Mouse (Mus musculus): ENCODE results near the gene Tmco3. TPM values are rescaled to one million over a fixed set of nuclear protein-coding genes. Genes with fewer than 3 reads are reported as not detected.
"Not testable (repeated sequence)": the region's sequence is repeated elsewhere in the genome, so short reads cannot be mapped to it uniquely, and the experiment has no call there.

The Tmco3 gene
- polyA plus RNA-seq, 1 experiment from 2014 or later, result 37.5 TPM

GRCm38 (mm10) chr8:13326598-13326997 is 38.6 kb downstream of the Tmco3 start:
- Histone ChIP-seq H3K27me3 (ENCODE audit: low read depth, poor library complexity, severe bottlenecking) (no peaks in the 10 kb centered on the region), H3K27ac (no peak overlapping the region), H3K36me3 (no peaks in the 10 kb centered on the region), H3K4me1 (peaks cover 8% of the 10 kb centered on the region; the same call in 1 of the 2 replicates), H3K9me3 (replicated peaks) (no peaks in the 10 kb centered on the region), H3K4me3 (no peak overlapping the region)
- no peak for DNase-seq (ENCODE audit: low spot score)
- 42% methylated on average over 5 of the region's 5 CpGs for WGBS

GRCm38 (mm10) chr8:13334671-13335070 is 46.7 kb downstream of the Tmco3 start:
- Histone ChIP-seq H3K4me1 (peaks cover 17% of the 10 kb centered on the region), H3K27ac (no peak overlapping the region), H3K4me3 (no peak overlapping the region), H3K36me3 (no peaks in the 10 kb centered on the region), H3K27me3 (ENCODE audit: low read depth, poor library complexity, severe bottlenecking) (no peaks in the 10 kb centered on the region), H3K9me3 (replicated peaks) (no peaks in the 10 kb centered on the region)
- DNase-seq (ENCODE audit: low spot score), result no peak
- WGBS, result 59% methylated on average over 1 of the region's 1 CpGs

GRCm38 (mm10) chr8:13337245-13337644 is 49.3 kb downstream of the Tmco3 start:
- not testable (repeated sequence) for H3K27me3 ChIP-seq (ENCODE audit: low read depth, poor library complexity, severe bottlenecking); H3K9me3 ChIP-seq (replicated peaks); DNase-seq (ENCODE audit: low spot score); H3K4me3 ChIP-seq
- peak overlapping the region; percentile 97 for H3K27ac ChIP-seq
- H3K36me3 ChIP-seq, result peaks cover 23% of the 10 kb centered on the region
- peaks cover 29% of the 10 kb centered on the region for H3K4me1 ChIP-seq
- 92% methylated on average over 6 of the region's 6 CpGs for WGBS

GRCm38 (mm10) chr8:13337678-13338077 is 49.7 kb downstream of the Tmco3 start:
- Histone ChIP-seq H3K27ac (peak overlapping the region; percentile 97), H3K9me3 (replicated peaks) (no peaks in the 10 kb centered on the region), H3K4me3 (peak overlapping the region; percentile 96), H3K36me3 (peaks cover 27% of the 10 kb centered on the region), H3K4me1 (peaks cover 29% of the 10 kb centered on the region), H3K27me3 (ENCODE audit: low read depth, poor library complexity, severe bottlenecking) (no peaks in the 10 kb centered on the region)
- peak; percentile 37 for DNase-seq (ENCODE audit: low spot score)
- WGBS, result 82% methylated on average over 3 of the region's 3 CpGs

- peak within 1 kb of the TSS; percentile 97 for H3K27ac ChIP-seq
- no peaks in the 10 kb centered on the region for H3K27me3 ChIP-seq (ENCODE audit: low read depth, poor library complexity, severe bottlenecking)
- peaks cover 34% of the 10 kb centered on the region for H3K36me3 ChIP-seq
- H3K9me3 ChIP-seq (replicated peaks), result no peaks in the 10 kb centered on the region
- peak within 1 kb of the TSS; percentile 96 for H3K4me3 ChIP-seq
- DNase-seq (ENCODE audit: low spot score), result peak; percentile 90
- peaks cover 29% of the 10 kb centered on the region for H3K4me1 ChIP-seq
- WGBS, result 14% methylated on average over 62 of the region's 72 CpGs
These were observed 50.4 kb downstream of the Tmco3 start, which contains the start of gene Tfdp1 for GRCm38 (mm10) chr8:13338255-13338860. Tfdp1 (plus strand) TSS chr8:13338751.

GRCm38 (mm10) chr8:13338901-13339645 is 51.1 kb downstream of the Tmco3 start:
- Histone ChIP-seq H3K27me3 (ENCODE audit: low read depth, poor library complexity, severe bottlenecking) (no peaks in the 10 kb centered on the region), H3K4me3 (peak overlapping the region; percentile 96), H3K27ac (peak overlapping the region; percentile 97), H3K4me1 (peaks cover 29% of the 10 kb centered on the region), H3K36me3 (peaks cover 41% of the 10 kb centered on the region), H3K9me3 (replicated peaks) (no peaks in the 10 kb centered on the region)
- 2% methylated on average over 54 of the region's 70 CpGs for WGBS
- DNase-seq (ENCODE audit: low spot score), result peak; percentile 73

GRCm38 (mm10) chr8:13339646-13339990 is 51.6 kb downstream of the Tmco3 start:
- Histone ChIP-seq H3K27ac (peak overlapping the region; percentile 97), H3K36me3 (peaks cover 46% of the 10 kb centered on the region), H3K4me3 (peak overlapping the region; percentile 96), H3K9me3 (replicated peaks) (no peaks in the 10 kb centered on the region), H3K27me3 (ENCODE audit: low read depth, poor library complexity, severe bottlenecking) (no peaks in the 10 kb centered on the region), H3K4me1 (peaks cover 29% of the 10 kb centered on the region)
- DNase-seq (ENCODE audit: low spot score), result no peak
- 10% methylated on average over 11 of the region's 11 CpGs for WGBS

- 0 out of 2 replicates have a peak overlapping the region, but pooled peaks have one; percentile 4 for H3K27ac ChIP-seq
These were observed 52.7 kb downstream of the Tmco3 start for GRCm38 (mm10) chr8:13340650-13341049.

GRCm38 (mm10) chr8:13342340-13342739 is 54.4 kb downstream of the Tmco3 start:
- Histone ChIP-seq H3K27ac (no peak overlapping the region), H3K27me3 (ENCODE audit: low read depth, poor library complexity, severe bottlenecking) (no peaks in the 10 kb centered on the region), H3K36me3 (peaks cover 74% of the 10 kb centered on the region), H3K4me3 (no peak overlapping the region), H3K9me3 (replicated peaks) (no peaks in the 10 kb centered on the region), H3K4me1 (peaks cover 29% of the 10 kb centered on the region)
- 88% methylated on average over 2 of the region's 2 CpGs for WGBS
- DNase-seq (ENCODE audit: low spot score), result no peak

More at GRCm38 (mm10) chr8:13340650-13341049, 52.7 kb downstream of the Tmco3 start:
- H3K27me3 ChIP-seq (ENCODE audit: low read depth, poor library complexity, severe bottlenecking), result no peaks in the 10 kb centered on the region
- H3K4me3 ChIP-seq, result peak overlapping the region; percentile 96
- WGBS, result 88% methylated on average over 8 of the region's 8 CpGs
- no peaks in the 10 kb centered on the region for H3K9me3 ChIP-seq (replicated peaks)
- peaks cover 57% of the 10 kb centered on the region for H3K36me3 ChIP-seq
- DNase-seq (ENCODE audit: low spot score), result no peak
- H3K4me1 ChIP-seq, result peaks cover 29% of the 10 kb centered on the region

GRCm38 (mm10) chr8:13343134-13343533 is 55.1 kb downstream of the Tmco3 start:
- H3K9me3 ChIP-seq (replicated peaks), result no peaks in the 10 kb centered on the region
- peaks cover 82% of the 10 kb centered on the region for H3K36me3 ChIP-seq
- peaks cover 23% of the 10 kb centered on the region for H3K4me1 ChIP-seq
- no peaks in the 10 kb centered on the region for H3K27me3 ChIP-seq (ENCODE audit: low read depth, poor library complexity, severe bottlenecking)
- no peak overlapping the region for H3K4me3 ChIP-seq
- H3K27ac ChIP-seq, result no peak overlapping the region
- WGBS, result 97% methylated on average over 4 of the region's 4 CpGs
- DNase-seq (ENCODE audit: low spot score), result no peak

GRCm38 (mm10) chr8:13350052-13350451 is 62.1 kb downstream of the Tmco3 start:
- Histone ChIP-seq H3K36me3 (peaks cover 100% of the 10 kb centered on the region), H3K27me3 (ENCODE audit: low read depth, poor library complexity, severe bottlenecking) (no peaks in the 10 kb centered on the region), H3K4me3 (no peak overlapping the region), H3K27ac (no peak overlapping the region), H3K9me3 (replicated peaks) (no peaks in the 10 kb centered on the region), H3K4me1 (no peaks in the 10 kb centered on the region)
- 93% methylated on average over 7 of the region's 7 CpGs for WGBS
- DNase-seq (ENCODE audit: low spot score), result no peak

GRCm38 (mm10) chr8:13351593-13351992 is 63.6 kb downstream of the Tmco3 start:
- Histone ChIP-seq H3K36me3 (peaks cover 100% of the 10 kb centered on the region), H3K4me1 (no peaks in the 10 kb centered on the region)
- WGBS, result 88% methylated on average over 5 of the region's 5 CpGs

GRCm38 (mm10) chr8:13352601-13353000 is 64.6 kb downstream of the Tmco3 start:
- no peak overlapping the region for H3K27ac ChIP-seq
- H3K36me3 ChIP-seq, result peaks cover 100% of the 10 kb centered on the region
- no peaks in the 10 kb centered on the region for H3K9me3 ChIP-seq (replicated peaks)
- H3K4me1 ChIP-seq, result no peaks in the 10 kb centered on the region
- WGBS, result 91% methylated on average over 8 of the region's 8 CpGs
- no peaks in the 10 kb centered on the region for H3K27me3 ChIP-seq (ENCODE audit: low read depth, poor library complexity, severe bottlenecking)
- DNase-seq (ENCODE audit: low spot score), result no peak
- H3K4me3 ChIP-seq, result no peak overlapping the region

More at GRCm38 (mm10) chr8:13351593-13351992, 63.6 kb downstream of the Tmco3 start:
- Histone ChIP-seq H3K4me3 (no peak overlapping the region), H3K27ac (no peak overlapping the region), H3K27me3 (ENCODE audit: low read depth, poor library complexity, severe bottlenecking) (no peaks in the 10 kb centered on the region), H3K9me3 (replicated peaks) (no peaks in the 10 kb centered on the region)
- DNase-seq (ENCODE audit: low spot score), result no peak
